ENCODE assay signal across 13 mouse cellular contexts in the genomic region with DNA sequence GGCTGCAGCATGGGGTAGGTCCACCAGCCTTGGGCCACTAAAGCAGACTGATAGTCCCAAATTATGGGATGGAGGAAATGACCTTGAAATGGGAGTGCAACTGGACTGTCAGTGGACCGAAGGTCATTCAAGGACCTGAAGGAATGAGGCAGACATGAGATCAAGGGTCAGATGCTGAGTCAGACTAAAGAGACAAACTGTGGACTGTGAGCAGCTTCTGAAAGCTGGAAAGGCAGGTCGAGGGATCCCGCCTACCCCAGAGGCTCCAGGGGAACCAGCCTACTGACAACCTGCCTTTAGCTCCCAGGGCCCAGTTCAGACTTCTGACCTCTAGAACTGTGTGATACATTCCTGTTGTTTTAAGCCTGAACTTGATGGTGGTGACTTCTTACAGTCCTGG. TPM values are rescaled to one million over a fixed set of nuclear protein-coding genes. Genes with fewer than 3 reads are reported as not detected.
DNase-seq lines count a peak whose midpoint lies in the region; ATAC-seq and TF ChIP-seq lines count a peak whose summit lies in the region.
"Had no signal": no experiment of that assay in that cellular context is flagged by ENCODE, and none has a peak within 500 bp of the region (broad histone marks: within the 10 kb centered on the region; RNA-seq: fewer than 3 reads in every experiment).

No protein-coding gene starts in this region.

- H3K27ac ChIP-seq in heart, embryonic 13.5 days (replicated peaks), result peak overlapping the region; percentile 66
- 0 out of 2 replicates have a peak overlapping the region, but pooled peaks have one; percentile 5 for H3K27ac ChIP-seq in liver, postnatal 0 days (ENCODE audit: low read depth)
- no peak overlapping the region for H3K27ac ChIP-seq in liver, embryonic 12.5 days
- 0 out of 2 replicates have a peak overlapping the region, but pooled peaks have one; percentile 4 for H3K27ac ChIP-seq in neural tube, embryonic 14.5 days (ENCODE audit: low read depth, low read length)
- H3K27ac ChIP-seq: embryonic facial prominence, embryonic 12.5 days had no signal

- DNase-seq in heart, postnatal 25 days (ENCODE audit: low spot score), result no peak
- no peak for DNase-seq in liver, postnatal 0 days
- peak; percentile 45 to 55 for DNase-seq in kidney, adult 8-10 months
- DNase-seq in ovary, adult 18-20 months (ENCODE audit: low spot score), result no peak
- DNase-seq in cerebellum, postnatal 10 days, result no peak
- DNase-seq: cerebellum, adult 9-10 months; right cerebral cortex, postnatal 4 days; thymus, adult 18-20 months had no signal

- H3K4me3 ChIP-seq in heart, embryonic 13.5 days, result no peak overlapping the region
- H3K4me3 ChIP-seq in liver, postnatal 0 days (ENCODE audit: low read depth, low read length), result no peak overlapping the region
- H3K4me3 ChIP-seq in liver, embryonic 12.5 days, result no peak overlapping the region
- H3K4me3 ChIP-seq in neural tube, embryonic 14.5 days (ENCODE audit: low read depth, low read length), result no peak overlapping the region
- H3K4me3 ChIP-seq: embryonic facial prominence, embryonic 12.5 days; myocyte had no signal

- H3K36me3 ChIP-seq in heart, embryonic 13.5 days, result no peaks in the 10 kb centered on the region
- no peaks in the 10 kb centered on the region for H3K36me3 ChIP-seq in liver, postnatal 0 days (replicated peaks; ENCODE audit: insufficient read depth, low read length)
- H3K36me3 ChIP-seq in liver, embryonic 12.5 days, result no peaks in the 10 kb centered on the region
- H3K36me3 ChIP-seq in neural tube, embryonic 14.5 days (ENCODE audit: control insufficient read depth, insufficient read depth, low read length), result no peaks in the 10 kb centered on the region
- H3K36me3 ChIP-seq: embryonic facial prominence, embryonic 12.5 days had no signal

- intact Hi-C loops in heart, postnatal 25 days (cut with DNase I), result no loop called here

- no peak for TF ChIP-seq CTCF in liver, postnatal 0 days (IDR thresholded peaks at IDR 0.05; ENCODE audit: low read depth)

- no peaks in the 10 kb centered on the region for H3K9me3 ChIP-seq in heart, embryonic 13.5 days
- no peaks in the 10 kb centered on the region for H3K9me3 ChIP-seq in liver, postnatal 0 days (ENCODE audit: low read length)
- no peaks in the 10 kb centered on the region for H3K9me3 ChIP-seq in liver, embryonic 12.5 days (replicated peaks)
- no peaks in the 10 kb centered on the region for H3K9me3 ChIP-seq in neural tube, embryonic 14.5 days (ENCODE audit: control insufficient read depth, low read length)
- H3K9me3 ChIP-seq: embryonic facial prominence, embryonic 12.5 days had no signal

- H3K27me3 ChIP-seq in heart, embryonic 13.5 days (replicated peaks), result no peaks in the 10 kb centered on the region
- no peaks in the 10 kb centered on the region for H3K27me3 ChIP-seq in liver, postnatal 0 days (ENCODE audit: insufficient read depth, low read length)
- no peaks in the 10 kb centered on the region for H3K27me3 ChIP-seq in liver, embryonic 12.5 days (replicated peaks)
- no peaks in the 10 kb centered on the region for H3K27me3 ChIP-seq in neural tube, embryonic 14.5 days (ENCODE audit: control insufficient read depth, insufficient read depth, low read length)
- H3K27me3 ChIP-seq: embryonic facial prominence, embryonic 12.5 days had no signal

- no peak for TF ChIP-seq EP300 in liver, postnatal 0 days (IDR thresholded peaks at IDR 0.05; ENCODE audit: low read depth)

- peaks cover 48% of the 10 kb centered on the region for H3K4me1 ChIP-seq in heart, embryonic 13.5 days
- peaks cover 40% of the 10 kb centered on the region for H3K4me1 ChIP-seq in liver, postnatal 0 days (ENCODE audit: insufficient read depth)
- peaks cover 64% of the 10 kb centered on the region for H3K4me1 ChIP-seq in liver, embryonic 12.5 days
- peaks cover 44% of the 10 kb centered on the region for H3K4me1 ChIP-seq in neural tube, embryonic 14.5 days (ENCODE audit: control insufficient read depth, insufficient read depth, low read length)

- WGBS in heart, embryonic 13.5 days, result 74% methylated on average over 3 of the region's 3 CpGs
- WGBS in liver, postnatal 0 days (ENCODE audit: insufficient replicate concordance), result 59% methylated on average over 3 of the region's 3 CpGs
- WGBS in liver, embryonic 12.5 days (ENCODE audit: insufficient replicate concordance), result 60% methylated on average over 3 of the region's 3 CpGs
- 78% methylated on average over 3 of the region's 3 CpGs for WGBS in neural tube, embryonic 14.5 days

- ATAC-seq in heart, embryonic 13.5 days (ENCODE audit: extremely low read depth, insufficient number of reproducible peaks, low FRiP score, low TSS enrichment), result no peak
- ATAC-seq in liver, postnatal 0 days, result no peak
- no peak for ATAC-seq in liver, embryonic 12.5 days
- ATAC-seq in neural tube, embryonic 14.5 days (ENCODE audit: low read depth), result no peak

- no peak overlapping the region for H3K9ac ChIP-seq in heart, embryonic 13.5 days
- H3K9ac ChIP-seq in liver, postnatal 0 days (replicated peaks), result no peak overlapping the region
- H3K9ac ChIP-seq in liver, embryonic 12.5 days, result no peak overlapping the region
- H3K9ac ChIP-seq in neural tube, embryonic 14.5 days (replicated peaks; ENCODE audit: low read depth, low read length), result no peak overlapping the region
- H3K9ac ChIP-seq: embryonic facial prominence, embryonic 12.5 days had no signal

- H3K4me2 ChIP-seq in heart, embryonic 13.5 days, result no peak overlapping the region
- H3K4me2 ChIP-seq in liver, postnatal 0 days (ENCODE audit: low read depth, low read length), result no peak overlapping the region
- H3K4me2 ChIP-seq in liver, embryonic 12.5 days, result no peak overlapping the region
- no peak overlapping the region for H3K4me2 ChIP-seq in neural tube, embryonic 14.5 days (ENCODE audit: low read depth, low read length)
- H3K4me2 ChIP-seq: embryonic facial prominence, embryonic 12.5 days had no signal

RNA-seq across cellular contexts. Expression of a gene that starts 55.3 kb away (rescaled TPM):
- 8.3 and 8.7 TPM in 2 replicates for polyA plus RNA-seq in heart, embryonic 13.5 days (2015; fragmentation: Nextera tagmentation; extraction: Ambion mirVana)
- 1 to 10 TPM; 5.9 to 6.6 TPM for total RNA-seq in heart, postnatal 25 days (2021)
- 5.4 and 6.3 TPM in 2 replicates for polyA plus RNA-seq in liver, postnatal 0 days (2015; fragmentation: Nextera tagmentation; extraction: Ambion mirVana)
- 16.4 and 17.5 TPM in 2 replicates for polyA plus RNA-seq in liver, embryonic 12.5 days (2016; fragmentation: Nextera tagmentation; extraction: Ambion mirVana)
- polyA plus RNA-seq in neural tube, embryonic 14.5 days (2014; fragmentation: Nextera tagmentation; extraction: Ambion mirVana), result 25.9 and 29.4 TPM in 2 replicates

Comparison
In these comparisons a context has a peak if more than half of its experiments do, and no peak if none do; other contexts are left out.
1. DNase-seq: peak in kidney, adult 8-10 months (2 of 2); none in heart, postnatal 25 days (single experiment), liver, postnatal 0 days (single experiment), ovary, adult 18-20 months (single experiment) and cerebellum, postnatal 10 days (0 of 2).